Mouse (Mus musculus) testis, adult 2 months (tissue): Measurements from ENCODE around the gene Cfap126.

Source experiments
- CTCF ChIP-seq: fragments of 200-500 bp; IDR thresholded peaks from 2 replicates; pipeline ENCODE4 v1.5.1; 2012; ENCODE audit warnings: low read depth, mild to moderate bottlenecking, inconsistent platforms, low read length, moderate library complexity; ENCODE audit not compliant: control insufficient read depth, insufficient read depth, insufficient replicate concordance
- POLR2A ChIP-seq: fragments of 200-500 bp; IDR thresholded peaks from 2 replicates; pipeline ENCODE4 v1.6.1; 2012; ENCODE audit warnings: low read depth, mild to moderate bottlenecking, inconsistent platforms, low read length, moderate library complexity; ENCODE audit not compliant: control insufficient read depth

DNA sequence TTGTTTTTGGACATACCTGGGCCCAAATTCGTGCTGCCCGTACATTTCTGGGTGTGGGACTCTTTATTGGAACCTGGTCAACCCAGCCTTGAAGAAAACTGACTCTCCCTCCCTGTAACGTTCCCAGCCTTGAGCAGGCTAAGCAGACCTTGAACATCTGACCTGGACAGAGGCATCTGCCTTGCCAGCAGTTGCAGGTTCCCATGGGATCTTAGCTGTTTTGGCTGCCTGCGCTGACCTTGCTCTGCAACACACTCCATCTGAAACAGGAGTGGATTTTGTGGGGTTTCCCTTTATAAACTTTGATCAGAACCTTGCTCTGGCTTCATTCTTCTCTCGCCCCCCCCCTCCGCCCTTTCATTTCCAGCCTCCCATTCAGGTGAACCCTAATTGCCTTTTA lies 8.5 kb upstream of the Cfap126 start:
- TF ChIP-seq CTCF = no peak
- TF ChIP-seq POLR2A = no peak
